Mouse (Mus musculus) lung, adult 18-20 months (tissue): ENCODE measurements at regions not wholly inside any gene's neighbourhood (a gene's known extent, or its start where the extent isn't known, plus 50 kb on each side); places are given as distances from the start of the nearest gene placed in this dataset.

Source experiments
- DNase-seq, 2 experiments: peaks; one replicate each; pipeline ENCODE4 v3.0.0; 2022; ENCODE audit warnings: mixed read lengths in 2 of 2

DNA sequence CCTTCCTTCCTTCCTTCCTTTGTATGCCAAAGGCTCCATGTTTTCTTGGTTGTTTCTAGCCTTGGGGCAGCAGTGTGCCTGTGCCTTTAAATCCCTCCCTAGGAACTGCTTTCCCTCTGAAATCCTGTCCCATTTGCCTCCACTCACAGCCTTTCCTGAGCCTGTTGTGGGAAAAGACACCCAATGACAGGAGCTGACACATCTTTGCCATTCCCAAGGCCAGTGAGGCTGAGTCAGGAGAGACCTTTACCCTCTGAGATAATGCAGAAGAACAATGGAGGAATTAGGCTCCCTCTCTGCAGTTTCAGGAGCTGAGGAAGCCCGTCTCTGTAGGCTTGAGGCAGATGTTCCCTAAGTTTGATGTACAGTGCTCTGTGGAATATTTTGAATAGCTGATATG, 480.2 kb downstream of the Rnf144b start:
- DNase-seq = no peak

- DNase-seq = no peak
These were observed 489.0 kb downstream of the Rnf144b start for GRCm38 (mm10) chr13:47611439-47611838.

GRCm38 (mm10) chr13:47636511-47637103, 514.2 kb downstream of the Rnf144b start:
- DNase-seq = no peak

GRCm38 (mm10) chr13:47642341-47642740, 519.9 kb downstream of the Rnf144b start:
- no peak for DNase-seq

- DNase-seq = no peak
These were observed 522.6 kb downstream of the Rnf144b start for GRCm38 (mm10) chr13:47645081-47645480.

GRCm38 (mm10) chr13:47647693-47648092, 525.2 kb downstream of the Rnf144b start:
- DNase-seq = no peak

- no peak for DNase-seq
These were observed 527.6 kb downstream of the Rnf144b start for GRCm38 (mm10) chr13:47650093-47650492.

DNA sequence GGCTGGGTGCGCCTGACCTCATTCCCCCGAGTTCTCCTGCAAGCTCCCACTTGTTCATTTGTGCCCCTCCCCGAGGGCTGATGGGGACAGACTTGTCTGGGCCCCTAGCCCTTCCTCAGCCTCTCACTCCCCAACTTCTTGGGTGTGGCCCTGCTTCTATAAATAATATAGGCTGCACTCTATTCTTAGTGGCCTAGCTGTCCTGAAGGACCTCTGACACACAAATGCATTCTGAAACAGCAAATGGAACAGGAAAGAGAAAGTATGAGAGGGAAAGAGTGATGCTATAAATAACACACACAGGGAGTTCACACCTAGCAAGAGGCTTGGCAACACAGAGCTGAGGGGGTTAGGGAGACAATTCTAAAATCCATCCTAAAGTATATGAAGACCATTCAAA, 544.0 kb downstream of the Rnf144b start:
- DNase-seq = no peak

GRCm38 (mm10) chr13:47666956-47667701, 544.7 kb downstream of the Rnf144b start:
- DNase-seq = peak; percentile 79 to 85

- no peak for DNase-seq
These were observed 565.7 kb downstream of the Rnf144b start for GRCm38 (mm10) chr13:47688131-47688530.

- no peak for DNase-seq
These were observed 567.2 kb upstream of the Id4 start for GRCm38 (mm10) chr13:47693815-47694214.

DNA sequence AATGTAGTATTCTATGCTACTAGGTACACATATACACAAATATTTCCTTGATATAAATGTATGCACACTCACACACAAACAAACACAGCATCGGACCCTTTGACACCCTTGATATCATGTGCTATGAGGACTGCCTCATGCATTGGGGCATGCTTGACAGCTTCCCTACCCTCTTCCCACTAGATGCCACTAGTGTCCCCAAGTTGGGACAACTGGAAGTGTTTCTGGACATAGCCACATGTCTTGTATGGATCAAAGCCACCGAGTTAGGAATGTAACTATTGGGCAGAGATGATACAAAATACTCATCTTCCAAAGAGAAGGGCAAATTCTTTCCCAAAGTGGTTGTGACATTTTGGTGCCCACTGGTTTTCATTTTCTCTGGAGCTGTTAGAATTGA, 565.2 kb upstream of the Id4 start:
- DNase-seq = no peak

DNA sequence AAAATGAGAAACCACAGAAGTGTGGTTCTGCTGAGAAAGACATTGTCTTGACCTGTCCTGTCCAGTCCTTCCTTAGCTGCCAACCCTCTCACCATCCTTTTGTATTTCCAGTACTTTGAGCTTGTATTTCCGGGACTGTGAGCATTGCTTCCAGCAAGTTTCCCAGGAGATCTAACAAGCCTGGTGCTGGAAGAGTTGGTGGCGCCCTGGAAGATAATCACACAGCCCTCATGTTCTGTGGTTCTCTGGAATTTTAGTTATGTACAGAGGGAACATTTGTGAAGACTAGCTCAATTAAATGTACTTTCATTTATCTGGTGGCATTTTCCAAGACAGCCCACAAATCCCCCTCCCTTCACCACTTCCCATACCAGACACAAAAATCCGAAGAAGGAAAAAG, 560.5 kb upstream of the Id4 start:
- no peak for DNase-seq

DNA sequence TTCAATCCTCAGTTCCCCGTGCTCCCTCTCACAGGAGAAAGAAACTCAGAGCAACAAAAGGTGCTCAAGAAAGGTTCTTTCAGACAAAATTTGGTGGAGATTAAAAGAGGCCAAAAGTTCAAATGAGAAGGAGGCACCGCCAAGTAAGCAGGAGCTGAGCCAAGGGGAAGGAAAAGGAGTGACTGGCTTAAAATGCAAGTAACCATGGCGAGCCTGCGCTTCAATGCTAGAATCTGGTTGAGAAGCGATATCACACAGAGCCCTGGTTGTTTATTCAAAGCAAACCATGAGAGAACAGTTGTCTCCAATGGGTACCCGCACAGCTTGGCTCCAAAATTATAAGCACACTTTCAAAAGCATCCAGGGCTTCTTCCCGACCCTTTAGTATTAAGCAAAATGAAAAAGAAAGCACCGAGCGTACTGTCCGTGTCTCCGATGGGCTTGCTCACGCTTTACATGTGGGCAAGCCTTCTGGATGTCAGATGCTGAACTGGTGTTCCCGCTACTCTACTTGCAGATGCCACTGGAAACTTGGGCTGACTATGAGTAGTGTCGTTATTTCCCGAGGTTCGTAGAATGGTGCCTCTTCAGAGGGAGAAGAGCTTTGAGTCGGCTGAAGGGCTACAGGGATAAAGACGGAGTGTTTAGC, 552.9 kb upstream of the Id4 start:
- no peak for DNase-seq

DNA sequence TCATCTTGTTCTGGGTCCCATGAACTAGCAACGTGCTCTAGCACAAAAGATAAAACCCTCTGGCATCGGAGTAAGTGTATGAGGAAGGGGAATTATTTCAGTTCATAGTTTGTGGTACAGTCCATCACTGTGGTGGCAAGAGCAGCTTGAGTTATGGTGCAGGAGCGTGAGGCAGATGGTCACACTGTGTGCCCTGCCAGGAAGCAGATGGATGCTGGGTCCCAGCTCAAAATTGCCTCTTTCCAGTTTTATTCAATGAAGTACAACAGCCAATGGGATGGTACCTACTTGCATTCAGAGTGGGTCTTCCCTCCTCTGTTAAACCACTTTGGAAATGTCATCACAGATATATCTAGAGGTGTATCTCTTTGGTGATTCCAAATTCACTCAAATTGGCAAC, 551.7 kb upstream of the Id4 start:
- no peak for DNase-seq

- no peak for DNase-seq
These were observed 548.5 kb upstream of the Id4 start for GRCm38 (mm10) chr13:47712507-47712906.

DNA sequence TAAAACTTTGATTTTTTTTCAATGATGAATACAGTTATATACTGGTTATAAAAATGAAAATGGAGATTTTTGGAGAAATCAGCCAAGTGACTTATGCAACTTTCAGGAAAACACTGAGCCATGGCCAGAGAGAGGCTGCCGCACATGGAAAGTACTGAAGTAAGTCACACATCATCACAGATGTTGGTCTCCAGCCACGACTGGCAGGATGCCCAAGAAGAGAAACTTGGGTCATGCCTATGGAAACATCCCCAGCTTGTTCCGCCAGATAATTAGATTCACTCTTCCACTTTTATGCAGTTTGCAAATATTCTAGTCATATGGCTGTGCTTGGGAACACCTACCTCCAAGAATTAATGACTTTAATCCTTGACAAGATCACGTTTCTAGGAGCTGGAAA, 544.8 kb upstream of the Id4 start:
- peak; percentile 4 to 9 for DNase-seq

DNA sequence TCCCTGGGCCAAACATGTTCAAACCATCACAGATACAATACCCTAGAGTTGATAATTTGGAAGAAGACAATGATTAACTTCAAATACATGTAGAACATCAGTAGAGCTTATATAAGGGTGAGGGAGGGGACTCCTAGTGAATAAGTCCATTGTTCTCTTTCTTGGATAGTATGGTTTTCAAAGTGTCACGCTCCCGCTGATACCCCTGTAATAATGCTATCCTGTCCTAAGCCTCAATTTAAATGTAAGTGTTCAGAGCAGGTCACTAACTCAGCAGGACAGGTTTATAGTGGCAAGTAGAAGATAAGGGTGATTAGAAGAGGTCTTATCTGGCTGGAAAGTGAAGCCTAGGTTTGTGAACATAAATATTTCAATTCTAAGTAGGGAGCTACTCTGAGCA, 540.4 kb upstream of the Id4 start:
- no peak for DNase-seq

DNA sequence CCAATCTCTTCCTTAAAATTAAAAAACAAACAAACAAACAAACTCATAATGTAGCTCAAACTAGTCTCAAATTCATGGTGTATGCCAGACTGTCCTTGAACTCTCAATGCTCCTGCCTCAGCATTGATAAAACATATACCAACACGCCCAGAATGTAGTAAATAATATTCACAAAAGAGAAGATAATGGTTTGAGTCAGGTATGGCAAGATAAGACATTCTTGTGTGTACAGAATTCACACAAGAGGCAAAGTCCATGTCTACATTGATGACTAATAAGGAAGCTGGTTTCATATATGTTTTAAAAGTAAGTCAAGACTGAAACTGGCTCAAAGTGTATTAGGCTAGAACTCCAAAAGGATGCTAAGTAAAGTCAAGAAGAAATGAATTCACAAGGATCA, 526.6 kb upstream of the Id4 start:
- no peak for DNase-seq

GRCm38 (mm10) chr13:47735426-47736063, 525.5 kb upstream of the Id4 start:
- no peak for DNase-seq

GRCm38 (mm10) chr13:47748906-47749305, 512.1 kb upstream of the Id4 start:
- DNase-seq = no peak

DNA sequence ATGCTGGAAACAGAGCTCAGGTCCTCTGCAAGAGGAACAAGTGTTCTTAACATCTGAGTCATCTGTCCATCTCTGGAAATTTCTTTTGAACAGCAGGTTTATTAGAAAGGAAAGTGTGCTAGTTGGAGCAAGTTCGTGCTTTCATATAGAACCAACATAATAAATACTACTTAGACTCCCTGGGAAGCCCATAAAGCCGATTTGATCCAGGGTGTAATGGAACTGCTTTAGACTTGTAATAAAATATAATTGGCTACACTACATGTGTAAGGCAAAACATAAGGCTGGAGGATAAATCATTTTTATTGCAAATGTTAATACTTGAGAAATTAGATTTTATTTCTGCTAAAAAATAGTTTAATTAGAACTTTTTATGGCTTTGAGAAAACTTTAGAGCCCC, 510.0 kb upstream of the Id4 start:
- DNase-seq = no peak

DNA sequence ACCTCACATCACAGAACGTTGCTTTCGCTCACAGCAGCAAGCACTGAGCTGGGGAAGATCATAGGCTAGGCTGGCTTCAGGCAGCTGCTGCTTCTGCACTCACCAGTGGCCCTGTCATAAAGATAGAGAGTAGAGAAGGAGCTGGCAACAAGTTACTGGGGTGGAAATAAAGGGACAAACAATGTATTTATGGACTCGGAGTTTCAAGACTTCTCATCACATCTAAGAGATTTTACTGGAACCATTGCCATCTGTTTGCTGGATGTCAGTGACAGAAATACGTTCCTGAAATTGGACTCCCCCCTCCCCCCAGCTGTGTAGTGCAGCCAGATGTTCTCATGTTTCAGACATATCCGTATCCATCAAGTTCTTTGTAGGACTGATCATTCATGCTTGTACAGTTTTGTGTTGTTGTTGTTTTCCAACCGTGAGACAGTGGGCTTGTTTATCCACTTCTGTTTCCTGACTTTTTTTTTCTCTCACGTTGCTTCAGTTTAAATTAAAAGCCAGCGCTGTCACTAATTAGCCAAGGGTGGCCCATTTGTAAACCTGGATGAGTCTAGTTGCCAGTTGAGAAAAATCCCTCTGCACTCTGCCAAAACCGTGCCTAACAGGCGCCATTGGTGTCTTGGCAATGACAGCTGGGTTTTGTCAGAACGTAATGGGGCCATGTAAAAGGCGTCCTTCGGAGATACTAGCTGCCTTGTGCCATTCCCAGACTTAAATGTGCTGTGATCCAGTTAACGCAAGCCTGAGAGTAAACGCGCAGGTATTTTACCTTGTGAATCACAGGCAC, 496.0 kb upstream of the Id4 start:
- DNase-seq = no peak
